ENCODE assay signal across 7 mouse cellular contexts in the genomic region with DNA sequence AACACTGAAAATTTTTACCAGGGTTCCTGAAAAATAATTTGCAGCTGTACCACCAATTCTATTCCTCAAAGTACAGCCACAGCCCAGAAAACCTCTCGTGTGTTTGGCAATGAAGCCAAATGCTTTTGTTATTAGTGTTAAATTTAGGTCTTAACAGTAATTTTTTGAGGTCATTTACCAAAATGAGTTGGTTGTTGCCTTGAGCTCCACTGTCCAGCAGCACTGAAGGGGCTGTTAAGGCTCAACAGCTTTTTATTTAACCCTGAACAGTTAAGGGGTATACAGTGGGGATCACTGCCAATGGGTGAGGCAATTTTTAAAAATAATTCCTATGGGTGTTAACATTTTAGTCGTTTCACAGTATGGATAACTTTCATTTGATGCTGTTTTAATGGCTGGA. TPM values are rescaled to one million over a fixed set of nuclear protein-coding genes. Genes with fewer than 3 reads are reported as not detected.
A peak's percentile ranks its signal among the peaks of the same experiment; 100 is the strongest.
DNase-seq lines count a peak whose midpoint lies in the region; ATAC-seq and TF ChIP-seq lines count a peak whose summit lies in the region.

No protein-coding gene starts in this region.

- peak overlapping the region; percentile 82 for H3K4me3 ChIP-seq in lung, postnatal 0 days (ENCODE audit: low read depth, low read length)
- peak overlapping the region; percentile 78 for H3K4me3 ChIP-seq in forebrain, embryonic 11.5 days (ENCODE audit: low read depth, low read length)
- peak overlapping the region; percentile 91 for H3K4me3 ChIP-seq in limb, embryonic 13.5 days
- peak overlapping the region; percentile 98 for H3K4me3 ChIP-seq in stomach, embryonic 16.5 days (replicated peaks; ENCODE audit: low read length)

- 0 out of 2 replicates have a peak, but pooled peaks cover 3% of the 10 kb centered on the region for H3K36me3 ChIP-seq in lung, postnatal 0 days (ENCODE audit: insufficient read depth, low read length)
- no peaks in the 10 kb centered on the region for H3K36me3 ChIP-seq in forebrain, embryonic 11.5 days (ENCODE audit: control insufficient read depth, insufficient read depth, low read length)
- H3K36me3 ChIP-seq in limb, embryonic 13.5 days = peaks cover 27% of the 10 kb centered on the region
- H3K36me3 ChIP-seq in stomach, embryonic 16.5 days (ENCODE audit: control insufficient read depth, insufficient read depth, low read length) = peaks cover 6% of the 10 kb centered on the region; the same call in 1 of the 2 replicates

- no peaks in the 10 kb centered on the region for H3K4me1 ChIP-seq in lung, postnatal 0 days (ENCODE audit: insufficient read depth, low read depth, low read length)
- H3K4me1 ChIP-seq in forebrain, embryonic 11.5 days (replicated peaks; ENCODE audit: control insufficient read depth, insufficient read depth, low read length) = peaks cover 3% of the 10 kb centered on the region; the same call in 1 of the 2 replicates
- peaks cover 14% of the 10 kb centered on the region for H3K4me1 ChIP-seq in limb, embryonic 13.5 days
- peaks cover 9% of the 10 kb centered on the region; the same call in 1 of the 2 replicates for H3K4me1 ChIP-seq in stomach, embryonic 16.5 days (ENCODE audit: control insufficient read depth, insufficient read depth, low read length)

- no peak for DNase-seq in lung, postnatal 0 days (ENCODE audit: low spot score)
- DNase-seq in lung, postnatal 25 days (ENCODE audit: low spot score) = no peak
- DNase-seq in forebrain, embryonic 11.5 days (ENCODE audit: low spot score) = no peak
- no peak for DNase-seq in ovary, postnatal 14 days (ENCODE audit: low spot score)
- DNase-seq in adipocyte (ENCODE audit: low spot score) = no peak

- peak overlapping the region; percentile 79; the same call in 1 of the 2 replicates for H3K9ac ChIP-seq in lung, postnatal 0 days (replicated peaks; ENCODE audit: low read depth)
- H3K9ac ChIP-seq in forebrain, embryonic 11.5 days (ENCODE audit: low read length) = peak overlapping the region; percentile 94
- peak overlapping the region; percentile 93 for H3K9ac ChIP-seq in limb, embryonic 13.5 days
- H3K9ac ChIP-seq in stomach, embryonic 16.5 days (ENCODE audit: low read length) = peak overlapping the region; percentile 83

- peak overlapping the region; percentile 94; the same call in 1 of the 2 replicates for H3K27ac ChIP-seq in lung, postnatal 0 days (ENCODE audit: low read length)
- H3K27ac ChIP-seq in forebrain, embryonic 11.5 days (ENCODE audit: low read depth, low read length) = peak overlapping the region; percentile 96; the same call in 1 of the 2 replicates
- H3K27ac ChIP-seq in limb, embryonic 13.5 days = peak overlapping the region; percentile 97
- H3K27ac ChIP-seq in stomach, embryonic 16.5 days (ENCODE audit: low read length) = peak overlapping the region; percentile 91; the same call in 1 of the 2 replicates

- ATAC-seq in lung, postnatal 0 days = no peak
- no peak for ATAC-seq in forebrain, embryonic 11.5 days (replicated peaks; ENCODE audit: low FRiP score)
- no peak for ATAC-seq in limb, embryonic 13.5 days (ENCODE audit: low FRiP score, low read depth)
- no peak for ATAC-seq in stomach, embryonic 16.5 days (ENCODE audit: insufficient read depth, low FRiP score)

- 15% methylated on average over 2 of the region's 2 CpGs for WGBS in lung, postnatal 0 days
- 22% methylated on average over 2 of the region's 2 CpGs for WGBS in forebrain, embryonic 11.5 days
- WGBS in limb, embryonic 13.5 days = 11% methylated on average over 2 of the region's 2 CpGs
- WGBS in stomach, embryonic 16.5 days = 17% methylated on average over 2 of the region's 2 CpGs

- TF ChIP-seq CTCF in lung, postnatal 0 days (IDR thresholded peaks at IDR 0.05) = no peak

- H3K4me2 ChIP-seq in lung, postnatal 0 days (replicated peaks; ENCODE audit: low read depth, low read length) = peak overlapping the region; percentile 92
- H3K4me2 ChIP-seq in forebrain, embryonic 11.5 days (ENCODE audit: low read depth, low read length, severe bottlenecking) = peak overlapping the region; percentile 74
- peak overlapping the region; percentile 78 for H3K4me2 ChIP-seq in limb, embryonic 13.5 days (replicated peaks)
- H3K4me2 ChIP-seq in stomach, embryonic 16.5 days (ENCODE audit: low read depth, low read length) = peak overlapping the region; percentile 60

- TF ChIP-seq EP300 in lung, postnatal 0 days (IDR thresholded peaks at IDR 0.05) = no peak

- H3K27me3 ChIP-seq in lung, postnatal 0 days (replicated peaks; ENCODE audit: insufficient read depth, low read length) = no peaks in the 10 kb centered on the region
- H3K27me3 ChIP-seq in forebrain, embryonic 11.5 days (ENCODE audit: control insufficient read depth, insufficient read depth, low read length) = no peaks in the 10 kb centered on the region
- no peaks in the 10 kb centered on the region for H3K27me3 ChIP-seq in limb, embryonic 13.5 days
- no peaks in the 10 kb centered on the region for H3K27me3 ChIP-seq in stomach, embryonic 16.5 days (ENCODE audit: control insufficient read depth, insufficient read depth, low read length)

- no peaks in the 10 kb centered on the region for H3K9me3 ChIP-seq in lung, postnatal 0 days (ENCODE audit: low read length)
- no peaks in the 10 kb centered on the region for H3K9me3 ChIP-seq in forebrain, embryonic 11.5 days (ENCODE audit: control insufficient read depth, low read length)
- H3K9me3 ChIP-seq in limb, embryonic 13.5 days = no peaks in the 10 kb centered on the region
- no peaks in the 10 kb centered on the region for H3K9me3 ChIP-seq in stomach, embryonic 16.5 days (replicated peaks; ENCODE audit: control insufficient read depth, low read length)

RNA-seq across cellular contexts. Expression of a gene that starts 0.7 kb away (rescaled TPM):
- polyA plus RNA-seq in lung, postnatal 0 days (2015; fragmentation: Nextera tagmentation; extraction: Ambion mirVana) = 14.5 and 18.2 TPM in 2 replicates
- 46.8 and 49.7 TPM in 2 replicates for polyA plus RNA-seq in forebrain, embryonic 11.5 days (2014; fragmentation: Nextera tagmentation; extraction: Ambion mirVana)
- polyA plus RNA-seq in limb, embryonic 13.5 days (2015; fragmentation: Nextera tagmentation; extraction: Ambion mirVana) = 35.9 and 36.2 TPM in 2 replicates
- 17.3 and 17.9 TPM in 2 replicates for polyA plus RNA-seq in stomach, embryonic 16.5 days (2015; fragmentation: Nextera tagmentation; extraction: Ambion mirVana)

RNA-seq across cellular contexts. Expression of a gene that starts 53.3 kb away (rescaled TPM):
- polyA plus RNA-seq in lung, postnatal 0 days (2015; fragmentation: Nextera tagmentation; extraction: Ambion mirVana) = 10.4 and 10.9 TPM in 2 replicates
- 21.6 and 23.6 TPM in 2 replicates for polyA plus RNA-seq in forebrain, embryonic 11.5 days (2014; fragmentation: Nextera tagmentation; extraction: Ambion mirVana)
- 14.4 and 14.6 TPM in 2 replicates for polyA plus RNA-seq in limb, embryonic 13.5 days (2015; fragmentation: Nextera tagmentation; extraction: Ambion mirVana)
- 6.3 and 7.3 TPM in 2 replicates for polyA plus RNA-seq in stomach, embryonic 16.5 days (2015; fragmentation: Nextera tagmentation; extraction: Ambion mirVana)
